Mouse (Mus musculus) brain, adult 10 weeks (tissue): ENCODE measurements around the gene Ufsp2. TPM values are rescaled to one million over a fixed set of nuclear protein-coding genes. Genes with fewer than 3 reads are reported as not detected.

Experiments
- polyA plus RNA-seq: library from polyadenylated mRNA; stranded (reverse); fragments of 350-450 nt; fragmentation: Illumina TruSeq; extraction: RNeasy Lipid Tissue Mini Kit (QIAGEN cat#74804); gene quantifications from one replicate; pipeline ENCODE4 v1.2.3, GENCODE M21; 2015; ENCODE audit warnings: low read depth, low replicate concordance

Gene Ufsp2
- polyA plus RNA-seq: 73.3 TPM

DNA sequence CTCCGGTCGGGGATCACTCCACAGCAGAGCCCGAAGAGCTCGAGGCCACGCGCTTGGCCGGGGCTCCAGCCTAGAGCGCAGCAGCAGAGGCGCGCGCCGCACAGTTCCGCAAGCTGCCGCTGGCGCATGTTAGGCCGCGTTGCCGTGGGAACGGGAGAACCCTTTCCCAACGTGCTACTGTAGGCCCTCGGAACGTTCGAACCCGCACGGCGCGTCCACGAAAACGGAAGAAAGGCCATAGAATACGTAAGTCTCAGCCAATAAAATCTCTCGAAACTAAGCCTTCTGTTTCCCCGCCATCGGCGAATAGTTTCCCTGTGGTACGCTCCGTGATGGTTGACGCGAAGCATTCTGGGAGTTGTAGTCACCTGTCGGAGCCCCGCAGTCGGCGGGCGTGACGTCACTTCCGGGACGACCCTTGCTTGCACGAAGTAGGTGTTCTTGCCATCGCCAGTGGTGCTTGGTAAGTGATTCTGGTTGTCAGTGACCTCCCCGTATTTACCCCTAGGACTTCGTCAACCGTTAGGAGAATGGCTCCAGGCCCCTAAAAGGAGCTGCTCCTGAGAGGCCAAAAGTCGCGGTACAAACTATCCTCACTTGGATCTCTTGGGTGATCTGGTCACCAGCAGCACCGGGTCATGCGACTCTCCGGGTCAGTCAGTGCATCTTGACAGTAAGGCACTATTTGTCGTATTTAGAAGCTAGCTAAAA, at the start of gene Ufsp2, which contains the start of gene 1700029J07Rik:
Ufsp2 (plus strand) TSS at position 403 of the 711 bp plus-strand sequence.
1700029J07Rik (minus strand) TSS at position 127 of the 711 bp plus-strand sequence.

DNA sequence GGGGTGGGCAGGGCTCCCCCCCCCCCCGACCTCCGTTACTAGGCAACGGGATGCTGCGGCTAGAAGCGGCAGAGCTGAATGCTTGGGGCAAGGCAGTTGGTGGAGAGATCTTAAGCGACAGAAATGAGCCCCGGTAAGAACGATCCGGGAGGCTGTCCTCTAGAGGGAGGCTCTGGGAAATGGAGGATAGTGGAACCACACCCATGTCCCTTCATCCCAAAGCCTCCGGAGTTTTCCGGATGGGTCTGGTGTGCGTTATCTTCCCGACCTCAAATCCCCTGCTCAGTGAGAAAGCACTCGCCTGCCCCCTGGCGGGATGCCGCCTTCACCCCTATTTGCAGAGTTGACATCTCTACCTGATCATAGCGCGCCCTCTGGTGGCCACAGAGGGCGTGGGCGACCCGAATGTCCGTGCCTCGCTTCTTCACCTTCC, 40.7 kb upstream of the Ufsp2 start, which contains the start of gene Ccdc110:
Ccdc110 (plus strand) TSS at position 38 of the 433 bp plus-strand sequence.

DNA sequence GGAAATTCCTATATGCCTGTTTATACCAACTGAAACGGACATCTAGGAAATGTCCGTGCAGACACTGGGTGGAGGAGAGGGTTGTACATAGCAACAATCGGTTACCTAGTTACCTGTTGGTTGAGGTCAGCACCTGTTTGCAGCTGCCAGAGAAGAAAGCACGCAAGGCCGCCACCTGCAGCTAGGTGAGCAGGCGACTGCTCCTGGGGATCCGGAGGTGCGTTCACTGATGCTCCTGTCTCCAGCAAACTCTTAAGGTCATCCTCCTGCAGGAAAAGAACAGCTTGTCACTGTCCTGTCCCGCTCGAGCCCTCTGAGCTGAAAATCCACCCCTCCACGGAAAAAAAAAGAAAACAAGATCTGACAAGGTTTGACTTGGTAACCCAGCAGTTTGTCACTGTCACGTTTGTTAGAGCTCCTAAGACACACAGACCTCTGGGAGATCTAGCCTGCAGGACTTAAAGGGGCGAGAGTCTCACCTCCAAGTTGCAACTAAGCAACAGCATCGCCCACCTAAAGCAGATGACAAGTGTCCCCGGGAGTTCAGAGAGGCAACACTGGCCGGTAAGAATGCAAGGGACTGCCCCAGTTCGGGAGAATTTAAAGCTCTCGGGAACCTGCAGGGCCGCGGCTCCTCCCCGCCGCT, 23.9 kb downstream of the Ufsp2 start, which contains the start of gene Lrp2bp:
Lrp2bp (plus strand) TSS at position 166 of the 646 bp plus-strand sequence.

DNA sequence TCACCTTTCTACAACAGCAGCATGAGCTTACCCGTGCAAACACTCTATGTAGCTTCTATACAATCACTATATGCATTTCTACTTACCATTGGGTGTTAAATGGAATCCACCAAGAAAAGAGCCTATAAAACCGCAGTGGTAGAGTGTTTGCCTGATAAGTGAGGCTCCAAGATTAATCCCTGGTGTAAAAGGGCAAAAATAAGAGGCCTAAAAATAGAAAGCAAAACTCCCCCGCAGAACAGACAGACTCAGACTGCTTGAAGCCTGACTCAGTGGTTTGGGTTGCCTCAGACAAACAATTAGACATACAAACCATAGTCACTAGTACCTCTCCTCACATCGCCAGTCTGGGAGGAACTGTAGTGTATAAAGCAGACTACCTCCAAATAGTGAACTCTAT, 30.3 kb downstream of the Ufsp2 start, which contains the start of gene Ankrd37:
Ankrd37 (minus strand) TSS at position 112 of the 400 bp plus-strand sequence.

Other genes starting within 250 kb of the Ufsp2 start
- 2.5 TPM for gene Pdlim3, start 90.1 kb upstream of the Ufsp2 start, polyA plus RNA-seq
- gene Ccdc110, start 40.9 kb upstream of the Ufsp2 start, polyA plus RNA-seq: 0.54 TPM
- 5.0 TPM for gene 1700029J07Rik, start 276 bp upstream of the Ufsp2 start, polyA plus RNA-seq
- gene Lrp2bp, start 23.8 kb downstream of the Ufsp2 start, polyA plus RNA-seq: 0.62 TPM
- gene Ankrd37, start 30.2 kb downstream of the Ufsp2 start, polyA plus RNA-seq: 15.1 TPM
- 22.0 TPM for gene Cfap97, start 176.2 kb downstream of the Ufsp2 start, polyA plus RNA-seq
- gene Snx25, start 176.6 kb downstream of the Ufsp2 start, polyA plus RNA-seq: 44.0 TPM
- gene Slc25a4, start 235.8 kb downstream of the Ufsp2 start, polyA plus RNA-seq: 861 TPM